Mouse (Mus musculus) intestine, postnatal 0 days (tissue): ENCODE results near the gene Lrfn2. TPM values are rescaled to one million over a fixed set of nuclear protein-coding genes. Genes with fewer than 3 reads are reported as not detected.

Experiments used
- ATAC-seq: fragments of 200-750 bp; cut with Nextera tagmentation; 2 replicates; pipeline ENCODE4 v1.8.0; 2017; ENCODE audit warnings: mild to moderate bottlenecking, moderate TSS enrichment, moderate library complexity
- H3K27ac ChIP-seq: fragments of 300-500 bp; sonication (generic); 2 replicates; pipeline ENCODE4 v1.5.1; 2014; ENCODE audit warnings: mild to moderate bottlenecking, low read depth, low read length, moderate library complexity
- H3K27me3 ChIP-seq: fragments of 300-500 bp; sonication (generic); replicated peaks from 2 replicates; pipeline ENCODE4 v1.6.1; 2014; ENCODE audit warnings: low read length, mixed read lengths; ENCODE audit not compliant: control insufficient read depth, insufficient read depth
- H3K36me3 ChIP-seq: fragments of 300-500 bp; sonication (generic); 2 replicates; pipeline ENCODE4 v1.6.1; 2014; ENCODE audit warnings: mild to moderate bottlenecking, moderate library complexity; ENCODE audit not compliant: control insufficient read depth, insufficient read depth
- H3K4me1 ChIP-seq: fragments of 300-500 bp; sonication (generic); replicated peaks from 2 replicates; pipeline ENCODE4 v1.6.1; 2014; ENCODE audit warnings: antibody characterized with exemption, low read length, mixed read lengths; ENCODE audit not compliant: control insufficient read depth, insufficient read depth
- H3K4me2 ChIP-seq: fragments of 300-500 bp; sonication (generic); replicated peaks from 2 replicates; pipeline ENCODE4 v1.6.1; 2014; ENCODE audit warnings: low read depth, mild to moderate bottlenecking, moderate library complexity
- H3K4me3 ChIP-seq: fragments of 300-500 bp; sonication (generic); 2 replicates; pipeline ENCODE4 v1.5.1; 2014; ENCODE audit warnings: low read depth, low read length
- H3K9ac ChIP-seq: fragments of 300-500 bp; sonication (generic); 2 replicates; pipeline ENCODE4 v1.6.1; 2014; ENCODE audit warnings: mild to moderate bottlenecking, low read depth, low read length
- H3K9me3 ChIP-seq: fragments of 300-500 bp; sonication (generic); 2 replicates; pipeline ENCODE4 v1.6.1; 2016; ENCODE audit warnings: mixed run types; ENCODE audit not compliant: control insufficient read depth
- CTCF ChIP-seq: sonication (generic); IDR thresholded peaks from 2 replicates; pipeline ENCODE4 v1.5.1; 2016; ENCODE audit warnings: low read depth, mild to moderate bottlenecking, control low read depth, antibody characterized with exemption, moderate library complexity
- WGBS: fragments of 180-500 bp; shearing (Covaris S2); extraction: QIAGEN DNeasy Blood & Tissue Kit; methylation state at CpG from one replicate; pipeline ENCODE4 v1.1.7; 2014; 5-methylcytosine and 5-hydroxymethylcytosine counted together
- microRNA-seq: library from miRNA; unstranded; fragments of <30 nt; microRNA quantifications from one replicate; pipeline ENCODE4, GENCODE M21; 2016
- polyA plus RNA-seq: library from polyadenylated mRNA; unstranded; fragments of >200 nt; fragmentation: Nextera tagmentation; extraction: Ambion mirVana; gene quantifications from 2 replicates; pipeline ENCODE4 v1.2.1, GENCODE M21; 2015

Lrfn2 gene
- polyA plus RNA-seq, 1 experiment from 2014 or later: 0.20 TPM

GRCm38 (mm10) chr17:49124166-49124565 lies 192.0 kb downstream of the Lrfn2 start:
- H3K4me3 ChIP-seq: no peak overlapping the region
- ATAC-seq: no peak
- no peaks in the 10 kb centered on the region for H3K27me3 ChIP-seq
- H3K27ac ChIP-seq: no peak overlapping the region
- no peaks in the 10 kb centered on the region for H3K36me3 ChIP-seq
- H3K4me1 ChIP-seq: no peaks in the 10 kb centered on the region
- H3K9me3 ChIP-seq: no peaks in the 10 kb centered on the region
- no peak overlapping the region for H3K9ac ChIP-seq
- TF ChIP-seq CTCF: peak; percentile 57
- no peak overlapping the region for H3K4me2 ChIP-seq
- WGBS: 73% methylated on average over 1 of the region's 1 CpGs

DNA sequence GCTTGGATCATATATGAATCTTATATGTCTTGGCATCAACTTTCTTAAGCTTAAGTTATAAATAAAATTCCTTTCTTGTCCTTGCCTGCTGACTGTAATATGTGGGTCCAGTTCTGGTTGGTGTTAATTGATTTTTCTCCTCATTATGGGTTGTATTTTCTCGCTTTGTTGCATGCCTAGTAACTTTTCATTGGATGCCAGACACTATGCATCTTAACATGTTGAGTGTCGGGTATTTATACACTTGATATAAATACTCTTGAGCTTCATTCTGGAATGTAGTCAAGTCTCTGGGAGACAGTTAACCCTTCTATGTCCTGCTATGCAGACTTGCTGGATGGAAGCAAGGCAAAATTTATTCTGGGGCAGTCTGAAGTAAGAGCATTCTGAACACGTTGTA lies 192.5 kb downstream of the Lrfn2 start:
- no peak for TF ChIP-seq CTCF
- H3K27me3 ChIP-seq: no peaks in the 10 kb centered on the region
- ATAC-seq: no peak
- no peak overlapping the region for H3K27ac ChIP-seq
- no peak overlapping the region for H3K4me3 ChIP-seq
- no peaks in the 10 kb centered on the region for H3K9me3 ChIP-seq
- 61% methylated on average over 3 of the region's 3 CpGs for WGBS
- no peak overlapping the region for H3K9ac ChIP-seq
- H3K4me1 ChIP-seq: no peaks in the 10 kb centered on the region
- no peaks in the 10 kb centered on the region for H3K36me3 ChIP-seq
- no peak overlapping the region for H3K4me2 ChIP-seq

Small RNA genes within 50 kb of the gene (microRNA-seq; reads per million reads assigned to microRNA genes)
- gene Gm44304: not detected
